Mouse (Mus musculus): ENCODE results near the gene Prune1. TPM values are rescaled to one million over a fixed set of nuclear protein-coding genes. Genes with fewer than 3 reads are reported as not detected.

Gene Prune1
- 7.4 and 8.4 TPM in 2 replicates for polyA plus RNA-seq (2012; rRNA removed)

GRCm38 (mm10) chr3:95281216-95282126 is at the start of gene Prune1, which contains the start of gene Mindy1:
Gene Prune1, minus strand, starts transcription at chr3:95282076.
Gene Mindy1, plus strand, starts transcription at chr3:95281345.

DNA sequence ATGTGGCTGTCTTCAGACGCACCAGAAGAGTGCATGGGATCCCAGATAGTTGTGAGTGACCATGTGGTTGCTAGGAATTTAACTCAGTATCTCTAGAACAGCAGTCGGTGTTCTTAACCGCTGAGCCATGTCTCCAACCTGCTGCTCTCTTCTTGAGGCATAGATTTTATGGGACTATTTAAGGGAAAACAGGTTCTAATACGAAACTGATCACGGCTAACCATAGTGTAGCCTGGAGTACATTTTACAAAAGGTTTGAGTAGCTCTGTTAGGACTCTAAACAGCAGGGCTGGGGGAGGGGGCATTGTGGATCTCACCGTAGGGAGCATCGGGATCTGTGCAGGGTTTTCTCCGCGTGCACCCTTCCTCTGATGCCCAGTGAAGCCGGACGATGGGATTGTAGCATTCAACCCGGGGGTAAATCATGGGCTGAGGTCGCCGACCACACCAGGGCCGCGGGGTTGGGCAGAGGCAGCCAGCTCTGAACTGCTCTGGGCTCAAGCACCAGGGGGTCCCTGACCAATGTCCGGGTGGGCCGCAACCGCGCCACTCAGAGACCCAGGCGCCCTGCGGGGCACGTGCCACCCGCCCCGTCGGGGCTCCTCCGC is 32.7 kb upstream of the Prune1 start, which contains the start of gene Cers2:
Gene Cers2 (plus strand): TSS at position 306 of the 608 bp plus-strand sequence.

GRCm38 (mm10) chr3:95307100-95307499 is 25.2 kb upstream of the Prune1 start, which contains the start of gene Anxa9:
Gene Anxa9, minus strand, starts transcription at chr3:95307176.

GRCm38 (mm10) chr3:95250783-95251424 is 31.0 kb downstream of the Prune1 start, which contains the start of gene Bnipl:
Gene Bnipl, minus strand, starts transcription at chr3:95251193.

GRCm38 (mm10) chr3:95241498-95241897 is 40.4 kb downstream of the Prune1 start, which contains the start of gene Gm128:
Gene Gm128, minus strand, starts transcription at chr3:95241598.

GRCm38 (mm10) chr3:95231298-95232221 is 50.3 kb downstream of the Prune1 start, which contains the start of gene Mllt11:
Gene Mllt11, minus strand, starts transcription at chr3:95232171.

DNA sequence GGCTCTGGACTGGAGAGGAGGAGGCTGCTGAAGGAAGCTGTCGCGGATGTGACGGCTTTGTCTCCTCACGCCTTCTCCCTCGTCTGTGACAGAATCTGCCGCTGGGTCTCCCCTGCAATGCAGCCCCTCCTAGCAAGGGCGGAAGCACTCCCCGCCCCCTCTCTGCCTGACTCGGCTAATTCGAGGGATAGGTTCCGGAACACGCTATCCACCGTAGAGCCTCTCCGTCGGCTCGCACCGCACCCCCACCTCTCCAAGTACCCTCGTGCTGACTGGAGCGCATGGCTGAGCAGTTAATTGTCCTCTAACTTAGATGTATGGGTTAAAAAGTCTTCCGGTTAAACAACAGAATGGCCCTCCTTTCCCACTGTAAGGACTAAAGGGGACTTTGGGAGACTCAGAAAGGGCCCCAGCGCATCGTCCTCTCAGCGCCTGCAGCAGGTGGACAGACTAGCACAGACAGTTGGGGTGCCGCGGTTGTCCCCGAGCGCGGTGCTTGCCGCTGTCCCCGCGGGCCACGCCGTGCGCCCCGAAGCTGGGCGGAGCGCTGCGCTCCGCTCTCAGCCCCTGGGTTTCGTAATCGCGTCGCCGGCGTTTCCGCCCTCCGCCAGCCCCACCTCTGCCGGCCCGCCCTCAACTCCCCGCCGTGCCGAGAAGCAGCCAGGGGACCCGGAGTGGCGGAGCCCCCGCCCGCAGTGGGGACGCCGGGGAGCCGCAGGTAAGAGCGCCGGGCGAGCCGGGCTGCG is 53.6 kb downstream of the Prune1 start, which contains the start of gene Cdc42se1:
Gene Cdc42se1 (plus strand): TSS at position 585 of the 746 bp plus-strand sequence.

GRCm38 (mm10) chr3:95217255-95218134 is 64.4 kb downstream of the Prune1 start, which contains the start of gene Gabpb2:
Gene Gabpb2, minus strand, starts transcription at chr3:95217916.

Other genes starting within 250 kb of the Prune1 start
- gene Psmd4, start 239.5 kb downstream of the Prune1 start, polyA plus RNA-seq (2012; rRNA removed): 147 and 154 TPM in 2 replicates
- 8.0 and 10.4 TPM in 2 replicates for gene Pip5k1a, start 175.1 kb downstream of the Prune1 start, polyA plus RNA-seq (2012; rRNA removed)
- 23.3 and 25.4 TPM in 2 replicates for gene Vps72, start 171.1 kb downstream of the Prune1 start, polyA plus RNA-seq (2012; rRNA removed)
- gene Tmod4, start 157.6 kb downstream of the Prune1 start, polyA plus RNA-seq (2012; rRNA removed): 0.37 and 0.59 TPM in 2 replicates
- gene Scnm1, start 148.1 kb downstream of the Prune1 start, polyA plus RNA-seq (2012; rRNA removed): 34.6 and 35.5 TPM in 2 replicates
- 3.8 and 4.2 TPM in 2 replicates for gene Lysmd1, start 148.0 kb downstream of the Prune1 start, polyA plus RNA-seq (2012; rRNA removed)
- gene Tnfaip8l2, start 139.7 kb downstream of the Prune1 start, polyA plus RNA-seq (2012; rRNA removed): 3.4 and 5.8 TPM in 2 replicates
- 0.59 and 0.94 TPM in 2 replicates for gene Sema6c, start 121.6 kb downstream of the Prune1 start, polyA plus RNA-seq (2012; rRNA removed)
- 15.3 and 17.6 TPM in 2 replicates for gene Gabpb2, start 64.2 kb downstream of the Prune1 start, polyA plus RNA-seq (2012; rRNA removed)
- 21.9 and 27.2 TPM in 2 replicates for gene Cdc42se1, start 53.3 kb downstream of the Prune1 start, polyA plus RNA-seq (2012; rRNA removed)
- 2.8 TPM in 2 replicates for gene Mllt11, start 49.9 kb downstream of the Prune1 start, polyA plus RNA-seq (2012; rRNA removed)
- 0.07 and 0.14 TPM in 2 replicates for gene Gm128, start 40.5 kb downstream of the Prune1 start, polyA plus RNA-seq (2012; rRNA removed)
- gene Bnipl, start 30.9 kb downstream of the Prune1 start, polyA plus RNA-seq (2012; rRNA removed): 0.03 and 0.16 TPM in 2 replicates
- 11.8 and 13.5 TPM in 2 replicates for gene Mindy1, start 731 bp downstream of the Prune1 start, polyA plus RNA-seq (2012; rRNA removed)
- gene Anxa9, start 25.1 kb upstream of the Prune1 start, polyA plus RNA-seq (2012; rRNA removed): 2.3 and 2.8 TPM in 2 replicates
- gene Cers2, start 32.7 kb upstream of the Prune1 start, polyA plus RNA-seq (2012; rRNA removed): 52.5 and 69.2 TPM in 2 replicates
- gene Setdb1, start 75.1 kb upstream of the Prune1 start, polyA plus RNA-seq (2012; rRNA removed): 13.1 and 15.8 TPM in 2 replicates
- gene 4930558C23Rik, start 120.8 kb upstream of the Prune1 start, polyA plus RNA-seq (2012; rRNA removed): not detected in 2 replicates
- 10.5 and 13.0 TPM in 2 replicates for gene Arnt, start 152.3 kb upstream of the Prune1 start, polyA plus RNA-seq (2012; rRNA removed)
- gene Ctsk, start 217.2 kb upstream of the Prune1 start, polyA plus RNA-seq (2012; rRNA removed): 1.0 and 1.7 TPM in 2 replicates
- 17.6 and 20.8 TPM in 2 replicates for gene Ctss, start 244.7 kb upstream of the Prune1 start, polyA plus RNA-seq (2012; rRNA removed)